In the genomic region with DNA sequence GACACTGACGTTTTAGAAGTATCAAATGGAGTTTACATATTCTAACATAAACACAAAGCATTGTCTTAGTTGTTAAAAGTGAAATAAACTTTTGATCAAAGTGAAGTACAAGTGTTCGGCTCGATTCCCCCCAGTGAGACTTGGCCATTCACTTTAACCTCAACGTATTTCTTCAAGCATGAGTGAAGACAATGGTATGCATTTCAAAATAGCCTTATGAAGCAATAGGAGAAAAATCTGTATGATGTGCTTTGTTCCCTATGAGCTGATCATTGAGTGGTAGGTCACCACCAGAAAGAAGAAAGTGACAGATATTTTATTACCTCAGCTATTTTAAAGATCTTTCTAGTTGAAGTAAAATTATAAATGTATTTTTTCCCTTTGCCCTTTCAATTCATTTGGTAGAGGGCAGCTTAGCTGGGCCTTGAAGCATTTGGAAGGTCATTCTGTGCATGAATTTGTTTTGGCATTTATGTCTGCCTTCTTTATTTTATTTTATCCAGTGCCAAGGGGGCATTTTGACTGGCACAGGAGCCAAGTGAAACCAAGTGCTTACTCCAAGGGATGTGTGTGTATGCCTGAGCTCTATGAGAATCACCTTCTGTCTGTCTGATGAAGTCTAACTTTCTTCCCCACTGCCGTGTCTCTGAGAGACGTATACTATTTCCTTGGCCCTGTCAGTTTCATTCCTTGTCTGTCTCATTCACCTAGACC, we compare ENCODE assay signal across 24 mouse cellular contexts.
A peak's percentile ranks its signal among the peaks of the same experiment; 100 is the strongest.
DNase-seq lines count a peak whose midpoint lies in the region; ATAC-seq lines count a peak whose summit lies in the region.
"Had no signal": no experiment of that assay in that cellular context is flagged by ENCODE, and none has a peak within 500 bp of the region (broad histone marks: within the 10 kb centered on the region; RNA-seq: fewer than 3 reads in every experiment).

No protein-coding gene starts in this region.

- H3K9ac ChIP-seq in heart, embryonic 12.5 days = no peak overlapping the region
- H3K9ac ChIP-seq: forebrain, embryonic 12.5 days; heart, embryonic 15.5 days; hindbrain, embryonic 15.5 days; kidney, embryonic 15.5 days; liver, embryonic 15.5 days; lung, embryonic 15.5 days; neural tube, embryonic 12.5 days had no signal

- no peaks in the 10 kb centered on the region for H3K9me3 ChIP-seq in heart, embryonic 12.5 days (replicated peaks)
- H3K9me3 ChIP-seq: embryonic facial prominence, embryonic 10.5 days; forebrain, embryonic 12.5 days; G1E; heart, embryonic 15.5 days; hindbrain, embryonic 15.5 days; kidney, embryonic 15.5 days; liver, embryonic 15.5 days; lung, embryonic 15.5 days; neural tube, embryonic 12.5 days had no signal

- 80% methylated on average over 6 of the region's 6 CpGs for WGBS in heart, embryonic 12.5 days

- no peak overlapping the region for H3K4me3 ChIP-seq in brown adipose tissue, adult 24 weeks (ENCODE audit: insufficient read depth, low read depth, low read length)
- H3K4me3 ChIP-seq in heart, embryonic 12.5 days = no peak overlapping the region
- H3K4me3 ChIP-seq: embryonic facial prominence, embryonic 10.5 days; forebrain, embryonic 12.5 days; heart, embryonic 15.5 days; hindbrain, embryonic 15.5 days; kidney, embryonic 15.5 days; liver, embryonic 15.5 days; lung, embryonic 15.5 days; neural tube, embryonic 12.5 days had no signal

- intact Hi-C loops in heart, postnatal 25 days (cut with DNase I) = no loop called here

- DNase-seq in adrenal gland, adult 2 months = peak; percentile 54
- DNase-seq in adrenal gland, adult 18-20 months (ENCODE audit: low spot score in 2 of 2) = no peak
- peak; percentile 33 for DNase-seq in adipocyte (ENCODE audit: low spot score)
- DNase-seq in heart, postnatal 25 days (ENCODE audit: low spot score) = no peak
- DNase-seq in right cerebral cortex, adult 2 months (ENCODE audit: low spot score in 2 of 2) = no peak
- DNase-seq: cerebellum, adult 11 months; cerebellum, adult 9-11 months; layer of hippocampus, adult 9-11 months; midbrain, embryonic 14.5 days; thymus, adult 18-20 months; thymus, postnatal 36 days had no signal

- H3K4me2 ChIP-seq in heart, embryonic 12.5 days = no peak overlapping the region
- H3K4me2 ChIP-seq: forebrain, embryonic 12.5 days; heart, embryonic 15.5 days; hindbrain, embryonic 15.5 days; kidney, embryonic 15.5 days; liver, embryonic 15.5 days; lung, embryonic 15.5 days; neural tube, embryonic 12.5 days had no signal

- H3K4me1 ChIP-seq in brown adipose tissue, adult 24 weeks (ENCODE audit: control insufficient read depth, insufficient read depth, insufficient read length, low read length) = no peaks in the 10 kb centered on the region
- no peaks in the 10 kb centered on the region for H3K4me1 ChIP-seq in heart, embryonic 12.5 days (replicated peaks)
- H3K4me1 ChIP-seq: embryonic facial prominence, embryonic 10.5 days; forebrain, embryonic 12.5 days; heart, embryonic 15.5 days; hindbrain, embryonic 15.5 days; kidney, embryonic 15.5 days; liver, embryonic 15.5 days; lung, embryonic 15.5 days; neural tube, embryonic 12.5 days had no signal

- H3K27me3 ChIP-seq in heart, embryonic 12.5 days (replicated peaks) = no peaks in the 10 kb centered on the region
- H3K27me3 ChIP-seq: CH12.LX; forebrain, embryonic 12.5 days; heart, embryonic 15.5 days; hindbrain, embryonic 15.5 days; kidney, embryonic 15.5 days; liver, embryonic 15.5 days; lung, embryonic 15.5 days; neural tube, embryonic 12.5 days had no signal

- no peak for ATAC-seq in heart, embryonic 12.5 days (ENCODE audit: insufficient number of reproducible peaks, low FRiP score)
- ATAC-seq: activated CD4-positive, CD25-positive, alpha-beta regulatory T cell, adult 4 months had no signal

- H3K27ac ChIP-seq in brown adipose tissue, adult 24 weeks (replicated peaks; ENCODE audit: low read depth, low read length) = 0 out of 2 replicates have a peak overlapping the region, but pooled peaks have one; percentile 40
- no peak overlapping the region for H3K27ac ChIP-seq in heart, embryonic 12.5 days (ENCODE audit: poor library complexity, severe bottlenecking)
- H3K27ac ChIP-seq: embryonic facial prominence, embryonic 10.5 days; forebrain, embryonic 12.5 days; heart, embryonic 15.5 days; hindbrain, embryonic 15.5 days; kidney, embryonic 15.5 days; liver, embryonic 15.5 days; lung, embryonic 15.5 days; neural tube, embryonic 12.5 days had no signal

- H3K36me3 ChIP-seq in heart, embryonic 12.5 days = no peaks in the 10 kb centered on the region
- H3K36me3 ChIP-seq: embryonic facial prominence, embryonic 10.5 days; forebrain, embryonic 12.5 days; G1E; heart, embryonic 15.5 days; hindbrain, embryonic 15.5 days; kidney, embryonic 15.5 days; liver, embryonic 15.5 days; lung, embryonic 15.5 days; neural tube, embryonic 12.5 days had no signal

Comparison
In these comparisons a context has a peak if more than half of its experiments do, and no peak if none do; other contexts are left out.
1. DNase-seq: peak in adrenal gland, adult 2 months (single experiment) and adipocyte (single experiment); none in adrenal gland, adult 18-20 months (0 of 2), heart, postnatal 25 days (single experiment) and right cerebral cortex, adult 2 months (0 of 2).